Mouse (Mus musculus): ENCODE data around the gene Zfp558. TPM values are rescaled to one million over a fixed set of nuclear protein-coding genes. Genes with fewer than 3 reads are reported as not detected.
A peak's percentile ranks its signal among the peaks of the same experiment; 100 is the strongest.

The Zfp558 gene
- total RNA-seq (2014; rRNA removed; ENCODE audit: low replicate concordance): 0.46 and 0.73 TPM in 2 replicates
- polyA plus RNA-seq (2015; fragmentation: Nextera tagmentation; extraction: Ambion mirVana): 1.7 and 1.9 TPM in 2 replicates

- ATAC-seq (ENCODE audit: insufficient read depth, low read depth) (no peak), DNase-seq (ENCODE audit: low spot score) (no peak)
- Histone ChIP-seq H3K27me3 (ENCODE audit: control insufficient read depth, insufficient read depth, low read length) (no peaks in the 10 kb centered on the region), H3K4me1 (ENCODE audit: control insufficient read depth, insufficient read depth) (no peaks in the 10 kb centered on the region), H3K4me3 (ENCODE audit: low read depth, low read length) (no peak within 1 kb of the TSS), H3K9me3 (replicated peaks; ENCODE audit: control insufficient read depth, low read length) (no peaks in the 10 kb centered on the region), H3K4me2 (ENCODE audit: low read depth, low read length) (no peak within 1 kb of the TSS), H3K9ac (replicated peaks; ENCODE audit: low read depth, low read length) (no peak within 1 kb of the TSS), H3K36me3 (replicated peaks; ENCODE audit: control insufficient read depth, insufficient read depth, low read length) (no peaks in the 10 kb centered on the region), H3K27ac (ENCODE audit: low read depth) (no peak within 1 kb of the TSS)
- TF ChIP-seq EP300 (IDR thresholded peaks at IDR 0.05; ENCODE audit: low read depth): no peak
- no peak for TF ChIP-seq CTCF (IDR thresholded peaks at IDR 0.05; ENCODE audit: low read depth)
- WGBS: 60% methylated on average over 3 of the region's 3 CpGs
These were observed at the start of gene Zfp558, which contains the start of gene Mbd3l1 for GRCm38 (mm10) chr9:18478168-18478567. Gene Zfp558, minus strand, starts transcription at chr9:18478268. Gene Mbd3l1, plus strand, starts transcription at chr9:18478359.

- Histone ChIP-seq H3K4me3 (ENCODE audit: low read depth, low read length) (no peak overlapping the region), H3K27ac (ENCODE audit: low read depth) (no peak overlapping the region), H3K9ac (replicated peaks; ENCODE audit: low read depth, low read length) (no peak overlapping the region), H3K4me2 (ENCODE audit: low read depth, low read length) (no peak overlapping the region), H3K9me3 (replicated peaks; ENCODE audit: control insufficient read depth, low read length) (no peaks in the 10 kb centered on the region), H3K27me3 (ENCODE audit: control insufficient read depth, insufficient read depth, low read length) (no peaks in the 10 kb centered on the region), H3K4me1 (ENCODE audit: control insufficient read depth, insufficient read depth) (no peaks in the 10 kb centered on the region), H3K36me3 (replicated peaks; ENCODE audit: control insufficient read depth, insufficient read depth, low read length) (no peaks in the 10 kb centered on the region)
- ATAC-seq (ENCODE audit: insufficient read depth, low read depth): no peak
- TF ChIP-seq CTCF (IDR thresholded peaks at IDR 0.05; ENCODE audit: low read depth) (no peak), EP300 (IDR thresholded peaks at IDR 0.05; ENCODE audit: low read depth) (no peak)
- 46% methylated on average over 2 of the region's 2 CpGs for WGBS
- no peak for DNase-seq (ENCODE audit: low spot score)
These were observed 30.0 kb upstream of the Zfp558 start for GRCm38 (mm10) chr9:18508098-18508497.

- Histone ChIP-seq H3K9ac (replicated peaks; ENCODE audit: low read depth, low read length) (peak overlapping the region; percentile 64), H3K27ac (ENCODE audit: low read depth) (peak overlapping the region; percentile 83), H3K27me3 (ENCODE audit: control insufficient read depth, insufficient read depth, low read length) (no peaks in the 10 kb centered on the region), H3K4me3 (ENCODE audit: low read depth, low read length) (peak overlapping the region; percentile 70), H3K9me3 (replicated peaks; ENCODE audit: control insufficient read depth, low read length) (no peaks in the 10 kb centered on the region), H3K36me3 (replicated peaks; ENCODE audit: control insufficient read depth, insufficient read depth, low read length) (no peaks in the 10 kb centered on the region), H3K4me1 (ENCODE audit: control insufficient read depth, insufficient read depth) (no peaks in the 10 kb centered on the region), H3K4me2 (ENCODE audit: low read depth, low read length) (peak overlapping the region; percentile 78)
- TF ChIP-seq CTCF (IDR thresholded peaks at IDR 0.05; ENCODE audit: low read depth): peak; percentile 9; the same call in 1 of the 2 replicates
- TF ChIP-seq EP300 (IDR thresholded peaks at IDR 0.05; ENCODE audit: low read depth): no peak
- 3% methylated on average over 39 of the region's 39 CpGs for WGBS
- ATAC-seq (ENCODE audit: insufficient read depth, low read depth) (peak; percentile 95), DNase-seq (ENCODE audit: low spot score) (peak; percentile 71)
These were observed 4.5 kb downstream of the Zfp558 start for GRCm38 (mm10) chr9:18473324-18474128.

- Histone ChIP-seq H3K4me3 (ENCODE audit: low read depth, low read length) (no peak overlapping the region), H3K9ac (replicated peaks; ENCODE audit: low read depth, low read length) (no peak overlapping the region), H3K27ac (ENCODE audit: low read depth) (no peak overlapping the region), H3K9me3 (replicated peaks; ENCODE audit: control insufficient read depth, low read length) (0 out of 2 replicates have a peak, but pooled peaks cover 4% of the 10 kb centered on the region), H3K4me2 (ENCODE audit: low read depth, low read length) (no peak overlapping the region), H3K27me3 (ENCODE audit: control insufficient read depth, insufficient read depth, low read length) (no peaks in the 10 kb centered on the region), H3K36me3 (replicated peaks; ENCODE audit: control insufficient read depth, insufficient read depth, low read length) (0 out of 2 replicates have a peak, but pooled peaks cover 7% of the 10 kb centered on the region), H3K4me1 (ENCODE audit: control insufficient read depth, insufficient read depth) (no peaks in the 10 kb centered on the region)
- 73% methylated on average over 3 of the region's 3 CpGs for WGBS
- ATAC-seq (ENCODE audit: insufficient read depth, low read depth): no peak
- TF ChIP-seq EP300 (IDR thresholded peaks at IDR 0.05; ENCODE audit: low read depth): no peak
- no peak for TF ChIP-seq CTCF (IDR thresholded peaks at IDR 0.05; ENCODE audit: low read depth)
- no peak for DNase-seq (ENCODE audit: low spot score)
These were observed 10.1 kb downstream of the Zfp558 start for GRCm38 (mm10) chr9:18468005-18468404.

GRCm38 (mm10) chr9:18467350-18467749, 10.7 kb downstream of the Zfp558 start:
- TF ChIP-seq EP300 (IDR thresholded peaks at IDR 0.05; ENCODE audit: low read depth) (no peak), CTCF (IDR thresholded peaks at IDR 0.05; ENCODE audit: low read depth) (no peak)
- H3K4me1 ChIP-seq (ENCODE audit: control insufficient read depth, insufficient read depth): no peaks in the 10 kb centered on the region
- H3K9ac ChIP-seq (replicated peaks; ENCODE audit: low read depth, low read length): no peak overlapping the region
- H3K9me3 ChIP-seq (replicated peaks; ENCODE audit: control insufficient read depth, low read length): 0 out of 2 replicates have a peak, but pooled peaks cover 4% of the 10 kb centered on the region
- H3K27me3 ChIP-seq (ENCODE audit: control insufficient read depth, insufficient read depth, low read length): no peaks in the 10 kb centered on the region
- 0 out of 2 replicates have a peak, but pooled peaks cover 7% of the 10 kb centered on the region for H3K36me3 ChIP-seq (replicated peaks; ENCODE audit: control insufficient read depth, insufficient read depth, low read length)
- H3K4me2 ChIP-seq (ENCODE audit: low read depth, low read length): no peak overlapping the region
- no peak overlapping the region for H3K27ac ChIP-seq (ENCODE audit: low read depth)
- DNase-seq (ENCODE audit: low spot score) (no peak), ATAC-seq (ENCODE audit: insufficient read depth, low read depth) (no peak)
- H3K4me3 ChIP-seq (ENCODE audit: low read depth, low read length): no peak overlapping the region
- WGBS: 61% methylated on average over 3 of the region's 3 CpGs
